Mouse (Mus musculus): Measurements from ENCODE around the gene Pde1c.

Pde1c gene

GRCm38 (mm10) chr6:56568470-56569372, at the start of gene Pde1c:
Gene Pde1c, minus strand, starts transcription at chr6:56569103.
- in situ Hi-C loops (cut with MboI; ENCODE audit: low sequenced_read_pairs), result no loop called here

DNA sequence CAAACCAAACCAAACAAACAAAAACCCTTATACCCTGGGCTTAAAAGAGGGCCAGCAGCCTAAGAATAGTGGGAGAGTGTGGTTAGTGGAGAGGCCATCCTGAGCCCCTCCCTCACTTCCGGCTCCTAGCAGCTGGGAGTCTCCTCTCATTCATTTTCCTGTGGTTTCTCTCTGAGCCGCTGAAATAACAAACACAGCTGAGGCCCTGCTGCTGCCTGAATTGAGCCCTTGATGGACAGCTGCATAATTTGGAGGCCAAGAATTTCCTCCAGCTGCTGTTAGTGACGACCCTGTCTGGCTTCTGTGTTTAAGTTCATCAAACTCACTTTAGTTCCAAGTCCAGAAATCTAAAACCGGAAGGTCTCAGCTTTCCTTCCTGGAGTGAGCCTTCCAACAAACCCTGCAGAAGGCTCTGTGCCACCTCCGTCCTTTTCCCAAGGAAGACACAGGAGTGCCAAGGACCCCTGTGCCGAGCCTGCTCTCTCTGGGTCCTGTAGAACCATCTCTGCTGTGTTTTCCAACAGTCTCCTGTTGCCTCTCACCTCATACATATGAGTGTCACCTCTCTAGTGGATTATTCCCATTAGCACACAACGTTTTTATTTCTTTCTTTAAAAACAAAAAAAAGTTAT, 48.2 kb upstream of the Pde1c start:
- in situ Hi-C loops (cut with MboI; ENCODE audit: low sequenced_read_pairs), result loop anchor here (10.0 to 25.0 kb wide), 2 partner anchors 142 to 555 kb away; no protein-coding TSS in a partner anchor

- in situ Hi-C loops (cut with MboI; ENCODE audit: low sequenced_read_pairs), result loop anchor here (10.0 to 25.0 kb wide), 2 partner anchors 142 to 554 kb away; no protein-coding TSS in a partner anchor
These were observed 47.5 kb upstream of the Pde1c start for GRCm38 (mm10) chr6:56616228-56616981.

DNA sequence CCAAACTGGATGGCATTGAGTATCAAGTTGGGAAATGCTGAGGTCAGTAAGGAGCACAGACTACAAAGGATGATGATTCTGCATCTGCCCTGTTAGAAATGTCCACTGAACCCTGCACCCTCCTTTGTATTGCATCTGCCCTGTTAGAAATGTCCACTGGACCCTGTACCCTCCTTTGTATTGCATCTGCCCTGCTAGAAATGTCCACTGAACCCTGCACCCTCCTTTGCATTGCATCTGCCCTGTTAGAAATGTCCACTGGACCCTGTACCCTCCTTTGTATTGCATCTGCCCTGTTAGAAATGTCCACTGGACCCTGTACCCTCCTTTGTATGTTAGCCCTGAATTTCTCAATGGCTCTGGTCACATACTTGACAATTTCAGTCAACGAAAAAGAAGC, 40.6 kb upstream of the Pde1c start:
- in situ Hi-C loops (cut with MboI; ENCODE audit: low sequenced_read_pairs), result loop anchor here (25.0 kb wide), 1 partner anchor 547 kb away; no protein-coding TSS in a partner anchor

DNA sequence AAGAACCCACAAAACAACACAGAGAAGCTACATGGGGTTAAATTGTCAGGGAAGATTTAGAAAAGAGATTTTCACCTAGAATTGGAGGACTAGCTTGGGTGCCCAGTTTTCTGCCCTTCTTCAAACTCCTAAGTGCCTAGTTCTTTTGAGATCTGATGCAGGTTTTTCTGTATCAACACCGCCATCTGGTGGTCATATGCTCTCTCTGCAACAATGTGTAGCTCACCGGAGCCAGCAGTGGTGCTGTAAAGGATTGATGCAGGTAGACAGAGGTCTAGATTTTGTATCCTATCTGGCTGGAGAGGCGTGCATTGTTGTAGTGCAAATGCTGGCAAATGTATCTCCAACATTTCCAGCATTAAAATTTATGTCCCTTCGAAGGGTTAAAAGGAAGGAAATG, 39.4 kb upstream of the Pde1c start:
- in situ Hi-C loops (cut with MboI; ENCODE audit: low sequenced_read_pairs), result loop anchor here (25.0 kb wide), 1 partner anchor 546 kb away; no protein-coding TSS in a partner anchor

DNA sequence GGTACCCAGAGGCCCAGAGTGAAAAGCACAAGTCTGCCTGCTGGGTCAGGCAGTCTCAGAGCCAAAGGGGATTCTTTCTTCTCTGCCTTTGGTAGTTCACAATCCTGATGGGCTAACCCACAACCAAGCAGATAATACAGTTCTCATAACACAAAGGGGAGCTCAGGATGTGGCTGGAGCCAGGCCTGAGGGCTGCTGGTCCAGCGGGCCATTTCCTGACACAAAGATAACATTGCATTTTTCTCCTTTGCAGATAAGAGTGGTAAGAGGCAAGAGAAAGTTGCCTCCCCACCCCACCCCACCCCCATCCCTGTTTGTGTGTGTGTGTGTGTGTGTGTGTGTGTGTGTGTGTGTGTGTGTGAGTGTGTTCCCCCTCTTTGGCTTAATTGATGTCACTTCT, 10.7 kb upstream of the Pde1c start:
- in situ Hi-C loops (cut with MboI; ENCODE audit: low sequenced_read_pairs), result no loop called here

DNA sequence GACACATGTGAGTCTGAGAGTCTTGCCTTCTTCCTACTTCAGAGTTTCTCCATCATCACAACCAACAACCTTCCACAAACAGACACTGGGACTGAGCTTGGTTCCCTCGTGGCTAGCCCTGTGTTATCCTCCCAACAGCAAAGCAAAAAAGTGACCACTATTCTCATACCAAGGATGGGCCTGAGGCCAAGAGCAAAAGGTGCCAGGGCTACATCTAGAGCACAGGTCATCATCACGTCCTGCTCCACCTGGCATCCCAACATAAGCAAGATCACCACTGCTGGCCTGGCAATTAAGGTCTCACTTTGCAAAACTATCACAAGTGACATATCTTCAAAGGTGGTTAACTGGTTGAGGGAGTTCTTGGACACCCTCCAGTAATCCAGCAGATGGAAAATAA, 8.0 kb downstream of the Pde1c start:
- in situ Hi-C loops (cut with MboI; ENCODE audit: low sequenced_read_pairs), result no loop called here

GRCm38 (mm10) chr6:56560474-56560888, 8.4 kb downstream of the Pde1c start:
- in situ Hi-C loops (cut with MboI; ENCODE audit: low sequenced_read_pairs), result no loop called here

DNA sequence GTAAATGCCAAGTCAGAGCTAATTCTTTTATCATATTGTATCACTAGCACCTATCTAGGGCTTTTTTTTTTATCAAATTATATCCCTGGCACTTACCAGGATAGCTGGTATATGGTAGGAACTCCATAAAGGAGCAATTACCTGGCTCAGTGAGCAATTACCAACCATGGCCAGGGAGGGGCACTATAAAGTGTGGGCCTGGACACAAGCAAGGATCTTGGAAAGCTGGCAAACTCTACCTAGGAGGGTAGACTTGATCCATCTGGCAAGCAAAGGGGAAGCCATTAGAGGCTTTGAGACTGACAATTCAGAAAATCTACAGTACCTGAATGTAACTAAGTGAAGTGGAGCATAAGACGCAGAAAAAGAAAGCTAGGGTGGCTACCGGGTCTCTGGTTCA, 10.2 kb downstream of the Pde1c start:
- in situ Hi-C loops (cut with MboI; ENCODE audit: low sequenced_read_pairs), result no loop called here

- in situ Hi-C loops (cut with MboI; ENCODE audit: low sequenced_read_pairs), result no loop called here
These were observed 13.1 kb downstream of the Pde1c start for GRCm38 (mm10) chr6:56555848-56556247.

GRCm38 (mm10) chr6:56555382-56555781, 13.5 kb downstream of the Pde1c start:
- in situ Hi-C loops (cut with MboI; ENCODE audit: low sequenced_read_pairs), result no loop called here

GRCm38 (mm10) chr6:56551022-56551421, 17.9 kb downstream of the Pde1c start:
- in situ Hi-C loops (cut with MboI; ENCODE audit: low sequenced_read_pairs), result no loop called here

GRCm38 (mm10) chr6:56540247-56540646, 28.7 kb downstream of the Pde1c start:
- in situ Hi-C loops (cut with MboI; ENCODE audit: low sequenced_read_pairs), result no loop called here

DNA sequence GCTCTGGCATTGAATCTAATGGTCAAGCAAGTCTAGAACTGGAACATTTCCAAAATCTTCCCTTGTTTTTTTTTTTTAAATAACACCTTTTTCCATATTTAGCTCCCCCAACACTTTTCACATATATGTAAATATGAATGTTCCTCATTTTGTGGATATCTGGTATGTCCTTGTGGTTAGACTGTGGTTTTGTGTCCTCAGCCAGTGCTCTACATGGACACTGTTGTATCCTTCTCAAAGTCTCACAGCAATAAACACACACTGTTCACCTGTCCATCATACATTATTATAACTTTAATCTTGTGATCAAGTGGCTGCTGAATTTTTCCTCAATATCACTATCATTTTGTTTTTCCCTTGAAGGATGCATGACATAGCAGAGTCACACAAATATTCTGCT, 34.2 kb downstream of the Pde1c start:
- in situ Hi-C loops (cut with MboI; ENCODE audit: low sequenced_read_pairs), result no loop called here

DNA sequence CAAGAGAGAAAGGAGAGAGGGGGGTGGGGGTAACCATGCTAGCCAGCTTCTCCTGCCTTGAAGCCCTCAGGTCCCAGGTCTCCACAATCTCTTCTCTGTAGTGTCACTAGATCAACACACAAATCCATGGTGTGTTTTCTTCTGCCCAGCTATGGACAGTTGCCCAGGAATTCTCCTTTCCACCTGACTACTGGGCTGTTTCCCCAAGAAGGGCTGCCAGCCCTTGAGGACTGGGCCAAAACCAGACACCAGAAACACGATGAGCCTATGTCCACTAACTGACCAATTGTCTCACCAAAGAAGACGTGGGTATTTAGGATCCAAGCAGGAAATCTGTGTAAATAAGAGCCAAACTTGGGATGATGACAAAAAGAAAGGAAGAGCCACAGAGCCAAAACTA, 36.6 kb downstream of the Pde1c start:
- in situ Hi-C loops (cut with MboI; ENCODE audit: low sequenced_read_pairs), result no loop called here

DNA sequence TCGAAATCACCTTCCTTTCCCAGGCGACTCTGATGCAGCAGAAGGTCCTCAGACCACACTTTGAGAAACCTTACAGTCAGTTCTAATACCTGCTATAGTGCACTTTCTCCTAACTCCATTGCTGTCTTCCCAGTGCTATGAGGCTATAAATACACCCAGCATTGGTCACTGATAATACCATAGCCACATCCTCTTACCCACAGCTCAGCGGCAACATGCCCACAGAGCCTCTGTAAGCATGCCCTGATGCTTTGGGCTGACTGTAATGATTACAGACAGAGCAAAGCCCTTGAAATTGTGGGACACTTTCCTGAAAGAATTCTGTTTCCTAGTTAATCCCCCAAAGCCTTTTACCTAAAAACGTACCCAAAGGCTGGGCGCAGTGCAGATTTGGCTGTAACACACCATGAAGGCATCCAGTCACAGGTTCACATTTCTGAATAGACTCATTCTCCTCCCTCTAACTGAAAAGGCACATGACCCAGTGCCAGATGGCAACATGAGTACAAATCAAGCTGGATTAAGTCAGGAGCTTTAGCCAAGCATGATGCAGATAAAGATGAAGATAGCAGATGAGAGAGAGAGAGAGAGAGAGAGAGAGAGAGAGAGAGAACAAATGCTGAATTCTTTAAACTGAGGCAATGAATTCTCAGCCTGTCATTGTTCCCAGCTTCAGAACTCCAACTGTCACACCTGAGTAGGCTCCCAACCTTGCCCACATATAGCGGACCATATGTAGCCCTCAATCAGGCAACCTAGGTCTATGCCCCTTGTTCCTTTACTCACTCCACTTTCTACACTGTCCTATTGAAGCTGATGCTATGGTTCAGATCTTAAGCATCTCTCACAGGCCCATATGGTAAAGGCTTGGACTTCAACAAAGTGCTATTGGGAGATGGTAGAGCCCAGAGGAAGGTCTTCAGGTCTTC, 44.7 kb downstream of the Pde1c start:
- in situ Hi-C loops (cut with MboI; ENCODE audit: low sequenced_read_pairs), result no loop called here

DNA sequence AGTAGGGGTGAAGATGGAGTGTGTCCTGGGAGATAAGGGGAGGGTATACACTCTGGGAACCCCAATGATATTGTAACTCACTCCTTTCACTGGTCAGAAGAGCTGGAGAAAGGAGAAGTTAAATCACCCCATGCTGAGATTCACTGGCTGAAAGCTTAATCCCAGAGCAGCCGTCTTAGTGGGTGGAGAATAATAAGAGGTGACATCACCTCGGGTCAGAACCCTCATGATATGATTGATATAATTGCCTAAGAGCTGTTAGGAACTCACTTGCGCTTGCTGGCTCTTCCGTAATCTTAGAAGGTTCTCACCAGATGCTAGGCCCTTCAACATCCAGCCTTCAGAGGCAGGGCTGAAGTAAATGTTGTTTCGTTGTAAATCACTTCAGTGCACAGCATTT, 79.7 kb downstream of the Pde1c start:
- in situ Hi-C loops (cut with MboI; ENCODE audit: low sequenced_read_pairs), result loop anchor here (25.0 kb wide), 1 partner anchor 198 kb away; no protein-coding TSS in a partner anchor

DNA sequence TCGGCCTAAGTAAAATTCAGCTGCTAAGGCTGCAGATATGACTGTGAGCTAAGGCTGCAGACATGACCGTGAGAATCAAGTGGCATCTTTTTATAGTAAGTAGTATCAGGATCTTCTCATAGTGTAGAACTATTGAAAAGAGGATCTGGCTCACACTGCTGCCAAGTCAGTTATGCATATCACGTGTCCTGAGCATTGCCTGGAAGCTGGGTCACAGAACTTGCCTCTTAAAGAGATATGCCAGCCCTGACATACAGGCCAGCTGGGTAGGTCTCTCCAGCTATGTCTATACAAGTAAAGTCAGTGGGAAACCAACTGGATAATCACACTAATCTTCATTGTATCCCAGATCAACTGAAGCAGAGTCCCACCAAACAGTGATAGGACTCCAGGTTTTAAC, 83.8 kb downstream of the Pde1c start:
- in situ Hi-C loops (cut with MboI; ENCODE audit: low sequenced_read_pairs), result loop anchor here (25.0 kb wide), 1 partner anchor 202 kb away; no protein-coding TSS in a partner anchor

GRCm38 (mm10) chr6:56480914-56481482, 87.9 kb downstream of the Pde1c start:
- in situ Hi-C loops (cut with MboI; ENCODE audit: low sequenced_read_pairs), result loop anchor here (25.0 kb wide), 1 partner anchor 206 kb away; no protein-coding TSS in a partner anchor

Data from CH12F3 (cell line).